Comparison of ENCODE assay signal across 8 mouse cellular contexts in genomic region chr11:117101351-117101921, GRCm38 (mm10). TPM values are rescaled to one million over a fixed set of nuclear protein-coding genes. Genes with fewer than 3 reads are reported as not detected.
DNase-seq lines count a peak whose midpoint lies in the region; ATAC-seq and TF ChIP-seq lines count a peak whose summit lies in the region.

No protein-coding gene starts in this region.

- WGBS in neural tube, embryonic 13.5 days, result 70% methylated on average over 8 of the region's 8 CpGs
- WGBS in heart, embryonic 13.5 days, result 33% methylated on average over 8 of the region's 8 CpGs
- WGBS in lung, adult 2 months, result 43% methylated on average over 8 of the region's 8 CpGs
- 46% methylated on average over 8 of the region's 8 CpGs for WGBS in stomach, postnatal 0 days

- no peak for TF ChIP-seq CTCF in lung, adult 2 months (IDR thresholded peaks at IDR 0.05; ENCODE audit: insufficient read depth, low read length)
- TF ChIP-seq CTCF in stomach, postnatal 0 days (IDR thresholded peaks at IDR 0.05; ENCODE audit: low read depth), result no peak

- H3K36me3 ChIP-seq in neural tube, embryonic 13.5 days, result no peaks in the 10 kb centered on the region
- no peaks in the 10 kb centered on the region for H3K36me3 ChIP-seq in heart, embryonic 13.5 days
- no peaks in the 10 kb centered on the region for H3K36me3 ChIP-seq in stomach, postnatal 0 days (ENCODE audit: control insufficient read depth, insufficient read depth, low read length)

- TF ChIP-seq EP300 in stomach, postnatal 0 days (optimal IDR thresholded peaks at IDR 0.05), result no peak

- no peak overlapping the region for H3K9ac ChIP-seq in neural tube, embryonic 13.5 days
- H3K9ac ChIP-seq in heart, embryonic 13.5 days, result 0 out of 2 replicates have a peak overlapping the region, but pooled peaks have one; percentile 47
- H3K9ac ChIP-seq in stomach, postnatal 0 days (ENCODE audit: low read length), result no peak overlapping the region

- H3K27me3 ChIP-seq in neural tube, embryonic 13.5 days, result no peaks in the 10 kb centered on the region
- 0 out of 2 replicates have a peak, but pooled peaks cover 6% of the 10 kb centered on the region for H3K27me3 ChIP-seq in heart, embryonic 13.5 days (replicated peaks)
- H3K27me3 ChIP-seq in stomach, postnatal 0 days (ENCODE audit: control insufficient read depth, insufficient read depth, low read length), result no peaks in the 10 kb centered on the region

- H3K4me3 ChIP-seq in neural tube, embryonic 13.5 days, result no peak overlapping the region
- H3K4me3 ChIP-seq in heart, embryonic 13.5 days, result no peak overlapping the region
- no peak overlapping the region for H3K4me3 ChIP-seq in lung, adult 2 months (replicated peaks; ENCODE audit: extremely low read depth, low read depth, low read length)
- H3K4me3 ChIP-seq in stomach, postnatal 0 days (ENCODE audit: low read depth, low read length), result no peak overlapping the region

- peak overlapping the region; percentile 20; the same call in 1 of the 2 replicates for H3K27ac ChIP-seq in neural tube, embryonic 13.5 days (replicated peaks)
- H3K27ac ChIP-seq in heart, embryonic 13.5 days (replicated peaks), result peak overlapping the region; percentile 91
- peak overlapping the region; percentile 80 for H3K27ac ChIP-seq in stomach, postnatal 0 days (replicated peaks)

- DNase-seq in neural tube, embryonic 10.5 days (ENCODE audit: extremely low spot score, low spot score), result no peak
- no peak for DNase-seq in lung, adult 2 months
- no peak for DNase-seq in stomach, postnatal 0 days (ENCODE audit: low spot score)
- no peak for DNase-seq in spleen, adult 18-20 months
- no peak for DNase-seq in thymus, postnatal 14 days

- no peak overlapping the region for H3K4me2 ChIP-seq in neural tube, embryonic 13.5 days
- 0 out of 2 replicates have a peak overlapping the region, but pooled peaks have one; percentile 1 for H3K4me2 ChIP-seq in heart, embryonic 13.5 days
- no peak overlapping the region for H3K4me2 ChIP-seq in stomach, postnatal 0 days (replicated peaks; ENCODE audit: low read depth)

- TF ChIP-seq POLR2A in lung, adult 2 months (IDR thresholded peaks at IDR 0.05; ENCODE audit: borderline replicate concordance, extremely low read depth, low read depth, low read length), result peak; percentile 55; the same call in 1 of the 2 replicates

- H3K9me3 ChIP-seq in neural tube, embryonic 13.5 days, result no peaks in the 10 kb centered on the region
- no peaks in the 10 kb centered on the region for H3K9me3 ChIP-seq in heart, embryonic 13.5 days
- H3K9me3 ChIP-seq in stomach, postnatal 0 days (ENCODE audit: control insufficient read depth, low read length), result no peaks in the 10 kb centered on the region

- no peak; the same call in 1 of the 2 replicates for ATAC-seq in neural tube, embryonic 13.5 days (ENCODE audit: low read depth)
- ATAC-seq in heart, embryonic 13.5 days (ENCODE audit: extremely low read depth, insufficient number of reproducible peaks, low FRiP score, low TSS enrichment), result no peak
- peak; percentile 30; the same call in 1 of the 2 replicates for ATAC-seq in stomach, postnatal 0 days (ENCODE audit: low FRiP score, low TSS enrichment)
- no peak for ATAC-seq in megakaryocyte-erythroid progenitor cell, adult 5-6 weeks (replicated peaks; ENCODE audit: low FRiP score, low TSS enrichment, poor library complexity, severe bottlenecking)

- H3K4me1 ChIP-seq in neural tube, embryonic 13.5 days (replicated peaks), result peaks cover 10% of the 10 kb centered on the region; the same call in 1 of the 2 replicates
- peaks cover 62% of the 10 kb centered on the region for H3K4me1 ChIP-seq in heart, embryonic 13.5 days
- H3K4me1 ChIP-seq in lung, adult 2 months (ENCODE audit: control insufficient read depth, insufficient read depth, low read length), result peaks cover 36% of the 10 kb centered on the region
- peaks cover 6% of the 10 kb centered on the region for H3K4me1 ChIP-seq in stomach, postnatal 0 days (replicated peaks; ENCODE audit: control insufficient read depth, insufficient read depth)

RNA-seq across cellular contexts. Expression of gene Sec14l1, which starts 13.5 kb away (rescaled TPM):
- 57.6 and 67.0 TPM in 2 replicates for polyA plus RNA-seq in neural tube, embryonic 13.5 days (2015; fragmentation: Nextera tagmentation; extraction: Ambion mirVana)
- 44.5 and 45.3 TPM in 2 replicates for polyA plus RNA-seq in heart, embryonic 13.5 days (2015; fragmentation: Nextera tagmentation; extraction: Ambion mirVana)
- polyA plus RNA-seq in lung, adult 2 months (2012; rRNA removed), result 123 and 133 TPM in 2 replicates
- polyA plus RNA-seq in stomach, postnatal 0 days (2015; fragmentation: Nextera tagmentation; extraction: Ambion mirVana), result 28.4 and 30.5 TPM in 2 replicates
- total RNA-seq in megakaryocyte-erythroid progenitor cell, adult 5-6 weeks (2014; fragmentation: Nextera tagmentation), result 13.5 and 14.4 TPM in 2 replicates
- total RNA-seq in megakaryocyte-erythroid progenitor cell, adult 5-6 weeks (2017), result 6.7 and 10.6 TPM in 2 replicates

Comparison
In these comparisons a context has a peak if more than half of its experiments do, and no peak if none do; other contexts are left out.
1. H3K27ac ChIP-seq: peak in every context shown above with its lines; median percentile 91 in heart, embryonic 13.5 days; 80 in stomach, postnatal 0 days; 20 in neural tube, embryonic 13.5 days.